8 mouse cellular contexts compared by ENCODE assay signal in genomic region chr14:122474041-122474890, GRCm38 (mm10). TPM values are rescaled to one million over a fixed set of nuclear protein-coding genes. Genes with fewer than 3 reads are reported as not detected.
A peak's percentile ranks its signal among the peaks of the same experiment; 100 is the strongest.
DNase-seq lines count a peak whose midpoint lies in the region; ATAC-seq and TF ChIP-seq lines count a peak whose summit lies in the region.

No protein-coding gene starts in this region.

- ATAC-seq in forebrain, embryonic 11.5 days (replicated peaks; ENCODE audit: low FRiP score): peak; percentile 79

- H3K27ac ChIP-seq in forebrain, embryonic 11.5 days (ENCODE audit: low read depth, low read length): peak overlapping the region; percentile 99
- no peak overlapping the region for H3K27ac ChIP-seq in small intestine, adult 2 months (ENCODE audit: insufficient read depth, low read depth, low read length)

- peak overlapping the region; percentile 84 for H3K4me3 ChIP-seq in forebrain, embryonic 11.5 days (ENCODE audit: low read depth, low read length)
- peak overlapping the region; percentile 45 for H3K4me3 ChIP-seq in small intestine, adult 2 months (ENCODE audit: low read depth, low read length)

- no peaks in the 10 kb centered on the region for H3K9me3 ChIP-seq in forebrain, embryonic 11.5 days (ENCODE audit: control insufficient read depth, low read length)

- H3K4me1 ChIP-seq in forebrain, embryonic 11.5 days (replicated peaks; ENCODE audit: control insufficient read depth, insufficient read depth, low read length): peaks cover 10% of the 10 kb centered on the region; the same call in 1 of the 2 replicates
- peaks cover 9% of the 10 kb centered on the region for H3K4me1 ChIP-seq in small intestine, adult 2 months (ENCODE audit: control insufficient read depth, insufficient read depth, insufficient read length, low read length)

- DNase-seq in left cerebral cortex, postnatal 4 days: peak; percentile 95
- DNase-seq in left cerebral cortex, postnatal 36 days (ENCODE audit: low spot score in 2 of 2): no peak
- DNase-seq in cerebellum, adult 18-20 months: peak; percentile 88 to 93
- peak; percentile 96 for DNase-seq in forebrain, embryonic 11.5 days (ENCODE audit: low spot score)
- DNase-seq in liver: peak; percentile 43
- no peak for DNase-seq in thymus, adult 18-20 months
- no peak for DNase-seq in testis, postnatal 14 days (ENCODE audit: low spot score)

- intact Hi-C loops in left cerebral cortex, postnatal 4 days (cut with DNase I): no loop called here
- intact Hi-C loops in left cerebral cortex, postnatal 36 days (cut with DNase I): no loop called here

- H3K4me2 ChIP-seq in forebrain, embryonic 11.5 days (ENCODE audit: low read depth, low read length, severe bottlenecking): peak overlapping the region; percentile 55

- WGBS in forebrain, embryonic 11.5 days: under 1% methylated on average over 56 of the region's 57 CpGs
- 1% methylated on average over 57 of the region's 57 CpGs for WGBS in small intestine, adult 2 months

- H3K9ac ChIP-seq in forebrain, embryonic 11.5 days (ENCODE audit: low read length): peak overlapping the region; percentile 99

- H3K36me3 ChIP-seq in forebrain, embryonic 11.5 days (ENCODE audit: control insufficient read depth, insufficient read depth, low read length): no peaks in the 10 kb centered on the region; the same call in 1 of the 2 replicates
- no peaks in the 10 kb centered on the region for H3K36me3 ChIP-seq in small intestine, adult 2 months (ENCODE audit: control insufficient read depth, insufficient read depth, low read length)

- H3K27me3 ChIP-seq in forebrain, embryonic 11.5 days (ENCODE audit: control insufficient read depth, insufficient read depth, low read length): peaks cover 9% of the 10 kb centered on the region
- H3K27me3 ChIP-seq in small intestine, adult 2 months (ENCODE audit: control insufficient read depth, insufficient read depth, low read length): peaks cover 84% of the 10 kb centered on the region

- no peak for TF ChIP-seq POLR2A in small intestine, adult 2 months (IDR thresholded peaks at IDR 0.05; ENCODE audit: low read depth, low read length)

- no peak for TF ChIP-seq CTCF in small intestine, adult 2 months (IDR thresholded peaks at IDR 0.05; ENCODE audit: extremely low read depth, insufficient read length, insufficient replicate concordance, low read depth, low read length)

RNA-seq across cellular contexts. Expression of gene Zic2, which starts 1.0 kb away (rescaled TPM):
- 10 to 100 TPM; 22.4 to 24.1 TPM for total RNA-seq in left cerebral cortex, postnatal 4 days (2021)
- total RNA-seq in left cerebral cortex, postnatal 36 days (2021): 10 to 100 TPM; 12.7 to 19.1 TPM
- polyA plus RNA-seq in forebrain, embryonic 11.5 days (2014; fragmentation: Nextera tagmentation; extraction: Ambion mirVana): 10.3 and 11.4 TPM in 2 replicates
- not detected in 2 replicates for polyA plus RNA-seq in small intestine, adult 2 months (2012; rRNA removed)

RNA-seq across cellular contexts. Expression of gene Zic5, which starts 8.8 kb away (rescaled TPM):
- 1 to 10 TPM; 3.9 to 5.1 TPM for total RNA-seq in left cerebral cortex, postnatal 4 days (2021)
- 1 to 10 TPM; 3.6 to 4.3 TPM for total RNA-seq in left cerebral cortex, postnatal 36 days (2021)
- polyA plus RNA-seq in forebrain, embryonic 11.5 days (2014; fragmentation: Nextera tagmentation; extraction: Ambion mirVana): 28.6 and 30.0 TPM in 2 replicates
- not detected in 2 replicates for polyA plus RNA-seq in small intestine, adult 2 months (2012; rRNA removed)

RNA-seq across cellular contexts. Expression of gene Gm10837, which starts 16.1 kb away (rescaled TPM):
- total RNA-seq in left cerebral cortex, postnatal 4 days (2021): under 1 TPM in 1 of 2 experiments, not detected in 1; 0.40 TPM
- not detected for total RNA-seq in left cerebral cortex, postnatal 36 days (2021)
- 0.29 and 0.48 TPM in 2 replicates for polyA plus RNA-seq in forebrain, embryonic 11.5 days (2014; fragmentation: Nextera tagmentation; extraction: Ambion mirVana)
- not detected in 2 replicates for polyA plus RNA-seq in small intestine, adult 2 months (2012; rRNA removed)

RNA-seq across cellular contexts. Expression of gene Gm5089, which starts 23.4 kb away (rescaled TPM):
- total RNA-seq in left cerebral cortex, postnatal 4 days (2021): under 1 TPM; 0.28 to 0.50 TPM
- total RNA-seq in left cerebral cortex, postnatal 36 days (2021): under 1 TPM in 1 of 2 experiments, not detected in 1; 0.25 TPM
- polyA plus RNA-seq in forebrain, embryonic 11.5 days (2014; fragmentation: Nextera tagmentation; extraction: Ambion mirVana): 1.7 and 2.4 TPM in 2 replicates
- not detected in 2 replicates for polyA plus RNA-seq in small intestine, adult 2 months (2012; rRNA removed)

RNA-seq across cellular contexts. Expression of gene Pcca, which starts 59.9 kb away (rescaled TPM):
- total RNA-seq in left cerebral cortex, postnatal 4 days (2021): 10 to 100 TPM; 26.1 to 29.5 TPM
- total RNA-seq in left cerebral cortex, postnatal 36 days (2021): 10 to 100 TPM; 32.7 to 35.3 TPM
- 34.9 and 39.6 TPM in 2 replicates for polyA plus RNA-seq in forebrain, embryonic 11.5 days (2014; fragmentation: Nextera tagmentation; extraction: Ambion mirVana)
- polyA plus RNA-seq in small intestine, adult 2 months (2012; rRNA removed): 2.1 and 2.7 TPM in 2 replicates

Comparison
In these comparisons a context has a peak if more than half of its experiments do, and no peak if none do; other contexts are left out.
1. DNase-seq: peak in left cerebral cortex, postnatal 4 days (single experiment), cerebellum, adult 18-20 months (2 of 2), forebrain, embryonic 11.5 days (single experiment) and liver (single experiment); none in left cerebral cortex, postnatal 36 days (0 of 2), thymus, adult 18-20 months (0 of 2) and testis, postnatal 14 days (single experiment).